Mouse (Mus musculus) right cerebral cortex, postnatal 10 days (tissue): ENCODE results near the gene Srrd.

ENCODE experiments used
- DNase-seq, 2 experiments: peaks; one replicate each; pipeline ENCODE4 v3.0.0; 2021; ENCODE audit warnings: low spot score in 2 of 2

Gene Srrd

DNA sequence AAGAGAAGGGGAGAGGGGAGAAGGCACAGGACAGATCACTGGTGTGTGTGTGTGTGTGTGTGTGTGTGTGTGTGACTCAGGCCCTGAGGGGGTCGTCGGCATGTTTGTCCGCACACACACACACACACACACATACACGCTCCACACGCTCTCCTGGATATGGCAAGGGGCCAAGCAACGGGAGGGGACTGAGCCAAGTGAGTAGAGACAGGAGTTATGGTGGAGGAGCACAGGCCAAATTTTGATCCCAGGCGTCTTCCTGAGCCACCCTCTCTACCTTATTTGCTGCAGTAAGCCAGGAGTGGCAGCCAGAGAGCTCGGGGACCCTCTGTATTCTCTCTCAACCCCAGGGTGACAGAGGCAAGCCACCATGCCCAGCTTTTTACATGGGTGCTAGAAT, 53.6 kb downstream of the Srrd start:
- DNase-seq = no peak

DNA sequence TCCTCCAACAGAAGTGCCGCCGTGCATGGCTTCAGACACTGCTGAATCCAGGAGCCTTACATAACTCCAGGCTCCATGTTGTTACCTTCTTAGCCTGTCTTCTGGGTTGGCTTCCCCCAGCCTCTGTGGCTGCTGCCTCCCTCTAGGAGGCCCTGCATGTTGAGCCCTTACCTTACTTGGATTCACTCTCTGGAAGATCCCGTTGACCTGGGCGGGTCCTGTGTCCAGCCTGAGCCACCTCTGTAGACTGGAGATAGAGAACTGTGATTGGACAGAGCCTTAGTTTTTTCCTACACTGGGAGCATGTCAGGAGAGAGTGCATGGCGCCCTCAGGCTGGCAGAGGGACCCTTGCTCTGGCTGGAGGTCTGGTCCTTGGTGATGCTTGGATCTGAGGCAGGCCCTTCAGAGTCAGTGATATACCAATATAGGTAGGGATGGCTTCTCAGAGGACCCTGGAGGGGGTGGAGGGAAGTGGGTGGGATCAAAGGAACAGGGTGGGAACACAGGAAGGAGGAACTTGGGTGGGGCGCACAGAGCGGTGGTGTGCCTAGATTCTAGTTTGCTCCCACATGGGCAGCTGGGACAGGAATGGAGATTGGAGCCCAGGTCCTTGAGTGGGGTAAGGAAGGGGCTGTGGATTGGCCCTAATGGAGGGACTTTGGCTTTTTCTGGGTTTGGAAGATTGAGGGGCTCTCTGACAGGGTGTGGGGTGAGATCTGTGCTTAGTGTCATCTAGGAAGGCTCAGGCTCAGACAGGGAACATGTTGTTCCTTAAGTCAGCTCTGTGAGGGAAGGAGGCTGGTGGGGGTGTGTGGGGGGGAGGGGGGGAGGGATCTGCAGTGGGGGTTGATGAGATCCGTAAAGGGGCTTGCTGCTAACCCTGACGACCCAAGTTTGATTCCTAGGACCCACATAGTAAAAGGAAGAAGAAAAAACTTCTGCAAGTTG, 54.4 kb downstream of the Srrd start:
- DNase-seq = no peak

DNA sequence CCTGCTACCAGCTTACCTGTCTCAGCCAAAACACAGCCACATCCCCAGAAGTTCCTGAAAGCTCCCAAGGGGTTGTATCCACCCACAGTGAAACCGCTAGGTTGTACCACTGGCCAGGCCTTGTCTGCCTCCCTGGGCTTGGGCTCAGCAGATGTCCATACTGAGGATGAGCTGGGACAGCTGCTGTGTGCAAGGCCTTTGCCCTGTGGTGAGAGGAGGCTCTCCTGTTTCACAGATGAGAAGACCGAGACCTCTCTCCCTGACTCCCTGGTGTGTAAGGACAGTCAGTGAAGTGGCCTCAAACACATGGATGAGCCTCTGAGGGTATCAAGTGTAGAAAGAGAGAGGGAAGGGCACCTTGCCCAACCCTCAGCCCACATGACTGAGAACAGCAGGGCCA, 55.2 kb downstream of the Srrd start:
- DNase-seq = no peak
